Mouse (Mus musculus) MEL (cell line): Measurements from ENCODE around the gene Sbk1. TPM values are rescaled to one million over a fixed set of nuclear protein-coding genes. Genes with fewer than 3 reads are reported as not detected.

Experiments
- DNase-seq: peaks from one replicate; pipeline ENCODE4 v3.0.0; 2011; ENCODE audit warnings: low read depth, low spot score
- H3K27ac ChIP-seq: 2 replicates; pipeline ENCODE4 v1.5.1; 2012; ENCODE audit warnings: low read depth, mild to moderate bottlenecking, control low read depth, low read length, moderate library complexity; ENCODE audit not compliant: control insufficient read depth
- H3K27me3 ChIP-seq, 2 experiments: fragments of 150-350 bp in 1 of 2; sonication (generic) in 1 of 2; 2 replicates each; pipeline ENCODE4 v1.6.1; 2012; ENCODE audit warnings: low read length in 2 of 2, mild to moderate bottlenecking in 2 of 2, improper control_type of control experiment in 1 of 2, moderate library complexity in 1 of 2; ENCODE audit not compliant: insufficient read depth in 2 of 2, control insufficient read depth in 1 of 2
- H3K36me3 ChIP-seq, 2 experiments: 2 replicates each; pipeline ENCODE4 v1.6.1; 2012 to 2014; ENCODE audit warnings: low read length in 2 of 2, improper control_type of control experiment in 1 of 2, inconsistent platforms in 1 of 2, mild to moderate bottlenecking in 1 of 2; ENCODE audit not compliant: insufficient read depth in 2 of 2, control insufficient read depth in 1 of 2
- H3K4me1 ChIP-seq, 2 experiments: fragments of 150-350 bp in 1 of 2; sonication (generic) in 1 of 2; 2 replicates each; pipeline ENCODE4 v1.6.1; 2012; ENCODE audit warnings: low read length in 2 of 2, improper control_type of control experiment in 1 of 2, mild to moderate bottlenecking in 1 of 2; ENCODE audit not compliant: insufficient read depth in 2 of 2, control insufficient read depth in 1 of 2
- H3K4me3 ChIP-seq, 2 experiments: fragments of 150-350 bp in 1 of 2; sonication (generic) in 1 of 2; 2 replicates each; pipeline ENCODE4 v1.5.1; 2012; ENCODE audit warnings: low read depth in 2 of 2, low read length in 2 of 2, mild to moderate bottlenecking in 2 of 2, moderate library complexity in 2 of 2, control low read depth in 1 of 2, improper control_type of control experiment in 1 of 2; ENCODE audit not compliant: control insufficient read depth in 1 of 2, insufficient read depth in 1 of 2
- H3K79me2 ChIP-seq: 2 replicates; pipeline ENCODE4 v1.6.1; 2012; ENCODE audit warnings: mild to moderate bottlenecking, low read length, moderate library complexity; ENCODE audit not compliant: control insufficient read depth, poor library complexity, insufficient read depth
- H3K9ac ChIP-seq: 2 replicates; pipeline ENCODE4 v1.6.1; 2012; ENCODE audit warnings: low read depth, mild to moderate bottlenecking, control low read depth, low read length, moderate library complexity; ENCODE audit not compliant: control insufficient read depth, poor library complexity, severe bottlenecking
- H3K9me3 ChIP-seq: fragments of 150-350 bp; sonication (generic); replicated peaks from 2 replicates; pipeline ENCODE4 v1.6.1; 2012; ENCODE audit warnings: mild to moderate bottlenecking, low read length, improper control_type of control experiment, moderate library complexity; ENCODE audit not compliant: insufficient read depth
- BHLHE40 ChIP-seq: IDR thresholded peaks from 2 replicates; pipeline ENCODE4 v1.6.1; 2012; ENCODE audit warnings: low read depth, mild to moderate bottlenecking, inconsistent platforms, low read length, improper control_type of control experiment, borderline replicate concordance
- CHD1 ChIP-seq: IDR thresholded peaks from 2 replicates; pipeline ENCODE4 v1.6.1; 2012; ENCODE audit warnings: low read depth, mild to moderate bottlenecking, inconsistent platforms, low read length, improper control_type of control experiment
- CHD2 ChIP-seq: IDR thresholded peaks from 2 replicates; pipeline ENCODE4 v1.6.1; 2011; ENCODE audit warnings: low read length, improper control_type of control experiment
- ETS1 ChIP-seq: IDR thresholded peaks from 2 replicates; pipeline ENCODE4 v1.6.1; 2012; ENCODE audit warnings: low read depth, mild to moderate bottlenecking, inconsistent platforms, low read length, improper control_type of control experiment, moderate library complexity
- GABPA ChIP-seq: IDR thresholded peaks from 2 replicates; pipeline ENCODE4 v1.6.1; 2012; ENCODE audit warnings: low read depth, mild to moderate bottlenecking, inconsistent platforms, low read length, improper control_type of control experiment, moderate library complexity
- HCFC1 ChIP-seq: IDR thresholded peaks from 2 replicates; pipeline ENCODE4 v1.6.1; 2012; ENCODE audit warnings: low read depth, mild to moderate bottlenecking, inconsistent platforms, low read length, improper control_type of control experiment, moderate library complexity
- JUND ChIP-seq: IDR thresholded peaks from 2 replicates; pipeline ENCODE4 v1.6.1; 2011; ENCODE audit warnings: low read depth, mild to moderate bottlenecking, improper control_type of control experiment, low read length
- MAFK ChIP-seq: IDR thresholded peaks from 2 replicates; pipeline ENCODE4 v1.6.1; 2011; ENCODE audit warnings: low read depth, mild to moderate bottlenecking, low read length, improper control_type of control experiment, borderline replicate concordance
- MXI1 ChIP-seq: IDR thresholded peaks from 2 replicates; pipeline ENCODE4 v1.6.1; 2011; ENCODE audit warnings: mild to moderate bottlenecking, low read depth, low read length, improper control_type of control experiment
- MYC ChIP-seq: IDR thresholded peaks from 2 replicates; pipeline ENCODE4 v1.6.1; 2011; ENCODE audit warnings: low read depth, mild to moderate bottlenecking, low read length, improper control_type of control experiment, moderate library complexity
- NRF1 ChIP-seq: IDR thresholded peaks from 2 replicates; pipeline ENCODE4 v1.6.1; 2014; ENCODE audit warnings: low read depth, mild to moderate bottlenecking, inconsistent platforms, low read length, improper control_type of control experiment, moderate library complexity; ENCODE audit not compliant: poor library complexity, insufficient read depth, severe bottlenecking
- POLR2AphosphoS2 ChIP-seq: IDR thresholded peaks from 2 replicates; pipeline ENCODE4 v1.6.1; 2011; ENCODE audit warnings: low read length, improper control_type of control experiment
- POLR2AphosphoS5 ChIP-seq: IDR thresholded peaks from 2 replicates; pipeline ENCODE4 v1.6.1; 2012; ENCODE audit warnings: low read depth, borderline replicate concordance, mild to moderate bottlenecking, inconsistent platforms, low read length, moderate library complexity, mixed read lengths
- RAD21 ChIP-seq: IDR thresholded peaks from 2 replicates; pipeline ENCODE4 v1.6.1; 2011; ENCODE audit warnings: mild to moderate bottlenecking, low read depth, low read length, improper control_type of control experiment
- TAL1 ChIP-seq: IDR thresholded peaks from 2 replicates; pipeline ENCODE4 v1.6.1; 2012; ENCODE audit warnings: mild to moderate bottlenecking, inconsistent platforms, low read length, moderate library complexity, mixed read lengths
- USF1 ChIP-seq: IDR thresholded peaks from 2 replicates; pipeline ENCODE4 v1.6.1; 2014; ENCODE audit warnings: low read depth, mild to moderate bottlenecking, inconsistent platforms, low read length, improper control_type of control experiment, moderate library complexity
- USF2 ChIP-seq, 2 experiments: IDR thresholded peaks; 2 replicates each; pipeline ENCODE4 v1.6.1; 2011 to 2012; ENCODE audit warnings: improper control_type of control experiment in 2 of 2, low read length in 2 of 2, borderline replicate concordance in 1 of 2, inconsistent platforms in 1 of 2, low read depth in 1 of 2, mild to moderate bottlenecking in 1 of 2; ENCODE audit not compliant: insufficient read depth in 1 of 2
- ZC3H11A ChIP-seq: IDR thresholded peaks from 2 replicates; pipeline ENCODE4 v1.6.1; 2012; ENCODE audit warnings: low read depth, mild to moderate bottlenecking, inconsistent platforms, low read length, improper control_type of control experiment
- polyA plus RNA-seq, 2 experiments: library from polyadenylated mRNA; stranded (reverse) in 1 of 2; unstranded in 1 of 2; fragments of >175 nt in 1 of 2; fragments of >200 nt in 1 of 2; gene quantifications; 2 replicates each; pipeline versions ENCODE4 v1.2.1 to v1.2.4; 2012; ENCODE audit warnings: low replicate concordance in 2 of 2, low read depth in 1 of 2; ENCODE audit not compliant: insufficient read length in 2 of 2, insufficient read depth in 1 of 2, missing spikeins in 1 of 2
- total RNA-seq: library from RNA; depleted of rRNA; stranded (reverse); fragments of 300-350 nt; gene quantifications from 2 replicates; pipeline ENCODE4 v1.2.3, GENCODE M21; 2012

Gene Sbk1
- total and polyA plus RNA-seq, 3 experiments = 3.9 to 5.4 TPM; not detected in 1

- no peak overlapping the region for H3K4me3 ChIP-seq
- no peaks in the 10 kb centered on the region for H3K79me2 ChIP-seq
- H3K4me1 ChIP-seq = peaks cover 4 to 22% of the 10 kb centered on the region in 2 experiments; a peak in 3 of 4 replicates
- no peaks in the 10 kb centered on the region for H3K27me3 ChIP-seq
- H3K27ac ChIP-seq = no peak overlapping the region
- no peak for DNase-seq
- TF ChIP-seq POLR2AphosphoS2 (no peak), TAL1 (no peak), ETS1 (no peak), JUND (no peak), USF1 (no peak), RAD21 (no peak), NRF1 (no peak), CHD2 (no peak), BHLHE40 (no peak), ZC3H11A (no peak), MAFK (no peak)
- peaks cover 0 to 11% of the 10 kb centered on the region in 2 experiments; a peak in 1 of 4 replicates for H3K36me3 ChIP-seq
- H3K9ac ChIP-seq = no peak overlapping the region
- no peaks in the 10 kb centered on the region for H3K9me3 ChIP-seq
These were observed 19.5 kb downstream of the Sbk1 start for GRCm38 (mm10) chr7:126291681-126292545.

- Histone ChIP-seq H3K79me2 (no peaks in the 10 kb centered on the region), H3K4me3 (no peak overlapping the region), H3K4me1 (peaks cover 2 to 12% of the 10 kb centered on the region in 2 experiments; a peak in 3 of 4 replicates), H3K27me3 (no peaks in the 10 kb centered on the region), H3K9me3 (no peaks in the 10 kb centered on the region), H3K36me3 (peaks cover 0 to 5% of the 10 kb centered on the region in 2 experiments; a peak in 1 of 4 replicates), H3K27ac (no peak overlapping the region), H3K9ac (no peak overlapping the region)
- no peak for DNase-seq
- TF ChIP-seq CHD1 = no peak
- no peak for TF ChIP-seq GABPA
- TF ChIP-seq POLR2AphosphoS5 = no peak
- TF ChIP-seq HCFC1 = no peak
- TF ChIP-seq MYC = no peak
- no peak for TF ChIP-seq POLR2AphosphoS2
- no peak for TF ChIP-seq USF2 (IDR thresholded peaks at IDR 0.05; ENCODE audit: borderline replicate concordance in 1 of 2, insufficient read depth in 1 of 2, low read depth in 1 of 2, low read length in 2 of 2)
- TF ChIP-seq MXI1 = no peak
- TF ChIP-seq JUND = no peak
These were observed 20.7 kb downstream of the Sbk1 start for GRCm38 (mm10) chr7:126293091-126293490.
